Mouse (Mus musculus) CH12.LX (cell line): ENCODE results near the gene Ssh3. TPM values are rescaled to one million over a fixed set of nuclear protein-coding genes. Genes with fewer than 3 reads are reported as not detected.

Experiments used
- DNase-seq: peaks from one replicate; pipeline ENCODE4 v3.0.0-alpha.2; 2013; ENCODE audit errors: extremely low read depth
- H3K27ac ChIP-seq: 2 replicates; pipeline ENCODE4 v1.5.1; 2012; ENCODE audit warnings: low read depth, mild to moderate bottlenecking, control low read depth, moderate library complexity; ENCODE audit not compliant: insufficient read depth
- H3K27me3 ChIP-seq: replicated peaks from 2 replicates; pipeline ENCODE3; 2012; ENCODE audit warnings: inconsistent platforms
- H3K36me3 ChIP-seq, 2 experiments: replicated peaks in 1 of 2; 2 replicates each; pipeline versions ENCODE3 to v1.6.1; 2012; ENCODE audit warnings: inconsistent platforms in 1 of 2, low read length in 1 of 2, mild to moderate bottlenecking in 1 of 2, mixed read lengths in 1 of 2, moderate library complexity in 1 of 2; ENCODE audit not compliant: control insufficient read depth in 1 of 2, insufficient read depth in 1 of 2
- H3K4me1 ChIP-seq, 2 experiments: 2 replicates each; pipeline ENCODE4 v1.6.1; 2012; ENCODE audit warnings: inconsistent platforms in 1 of 2, moderate library complexity in 1 of 2; ENCODE audit not compliant: insufficient read depth in 2 of 2, control insufficient read depth in 1 of 2
- H3K4me2 ChIP-seq: 2 replicates; pipeline ENCODE4 v1.6.1; 2012; ENCODE audit warnings: low read depth, mild to moderate bottlenecking, control low read depth; ENCODE audit not compliant: poor library complexity, insufficient read depth, severe bottlenecking
- H3K4me3 ChIP-seq, 3 experiments: fragments of 150-350 bp in 1 of 3; sonication (generic) in 1 of 3; replicated peaks in 1 of 3; 2 replicates each; pipeline versions ENCODE3 to v1.5.1; 2011 to 2012; ENCODE audit warnings: low read depth in 2 of 3, low read length in 2 of 3, mild to moderate bottlenecking in 2 of 3, moderate library complexity in 2 of 3, control low read depth in 1 of 3, improper control_type of control experiment in 1 of 3, inconsistent platforms in 1 of 3, mixed read lengths in 1 of 3; ENCODE audit not compliant: poor library complexity in 1 of 3
- H3K79me2 ChIP-seq: replicated peaks from 2 replicates; pipeline ENCODE4 v1.6.1; 2012; ENCODE audit warnings: mild to moderate bottlenecking, moderate library complexity; ENCODE audit not compliant: control insufficient read depth, poor library complexity, insufficient read depth, severe bottlenecking; ENCODE audit errors: extremely low read depth
- H3K9ac ChIP-seq: 2 replicates; pipeline ENCODE4 v1.6.1; 2012; ENCODE audit warnings: low read depth, mild to moderate bottlenecking, control low read depth, moderate library complexity; ENCODE audit not compliant: insufficient read depth
- H3K9me3 ChIP-seq: replicated peaks from 2 replicates; pipeline ENCODE3; 2012; ENCODE audit warnings: low read length, inconsistent platforms, mixed read lengths
- BHLHE40 ChIP-seq: IDR thresholded peaks from 2 replicates; pipeline ENCODE4 v1.6.1; 2011; ENCODE audit warnings: mild to moderate bottlenecking, low read depth, low read length, improper control_type of control experiment
- CHD1 ChIP-seq: IDR thresholded peaks from 2 replicates; pipeline ENCODE4 v1.6.1; 2012; ENCODE audit warnings: low read depth, low read length, improper control_type of control experiment, inconsistent platforms
- CHD2 ChIP-seq: IDR thresholded peaks from 2 replicates; pipeline ENCODE4 v1.6.1; 2011; ENCODE audit warnings: low read length, improper control_type of control experiment
- ELF1 ChIP-seq: IDR thresholded peaks from 2 replicates; pipeline ENCODE4 v1.6.1; 2014; ENCODE audit warnings: low read depth, mild to moderate bottlenecking, inconsistent platforms, low read length, improper control_type of control experiment
- ETS1 ChIP-seq: conservative IDR thresholded peaks from 2 replicates; pipeline ENCODE4 v1.6.1; 2012; ENCODE audit warnings: low read depth, mild to moderate bottlenecking, inconsistent platforms, low read length, improper control_type of control experiment, moderate library complexity
- GABPA ChIP-seq: IDR thresholded peaks from 2 replicates; pipeline ENCODE4 v1.6.1; 2012; ENCODE audit warnings: low read depth, low read length, improper control_type of control experiment, inconsistent platforms; ENCODE audit not compliant: insufficient replicate concordance
- HCFC1 ChIP-seq: IDR thresholded peaks from 2 replicates; pipeline ENCODE4 v1.6.1; 2012; ENCODE audit warnings: low read depth, mild to moderate bottlenecking, inconsistent platforms, low read length, improper control_type of control experiment
- IRF4 ChIP-seq: IDR thresholded peaks from 2 replicates; pipeline ENCODE4 v1.6.1; 2014; ENCODE audit warnings: low read depth, mild to moderate bottlenecking, inconsistent platforms, low read length, improper control_type of control experiment
- JUN ChIP-seq: IDR thresholded peaks from 2 replicates; pipeline ENCODE4 v1.6.1; 2011; ENCODE audit warnings: low read depth, mild to moderate bottlenecking, low read length, improper control_type of control experiment, moderate library complexity; ENCODE audit not compliant: insufficient read depth
- JUND ChIP-seq: conservative IDR thresholded peaks from 2 replicates; pipeline ENCODE4 v1.6.1; 2011; ENCODE audit warnings: low read depth, low read length, improper control_type of control experiment
- KAT2A ChIP-seq: IDR thresholded peaks from 2 replicates; pipeline ENCODE4 v1.6.1; 2012; ENCODE audit warnings: low read length, improper control_type of control experiment, inconsistent platforms; ENCODE audit not compliant: insufficient replicate concordance
- MAFK ChIP-seq: IDR thresholded peaks from 2 replicates; pipeline ENCODE4 v1.6.1; 2011; ENCODE audit warnings: low read length, improper control_type of control experiment; ENCODE audit not compliant: insufficient replicate concordance
- MAX ChIP-seq: IDR thresholded peaks from 2 replicates; pipeline ENCODE4 v1.6.1; 2011; ENCODE audit warnings: low read length, improper control_type of control experiment
- MEF2A ChIP-seq: IDR thresholded peaks from 2 replicates; pipeline ENCODE4 v1.6.1; 2014; ENCODE audit warnings: low read depth, mild to moderate bottlenecking, inconsistent platforms, low read length, improper control_type of control experiment, borderline replicate concordance
- MXI1 ChIP-seq: IDR thresholded peaks from 2 replicates; pipeline ENCODE4 v1.6.1; 2011; ENCODE audit warnings: mild to moderate bottlenecking, low read depth, low read length, improper control_type of control experiment
- MYC ChIP-seq: IDR thresholded peaks from 2 replicates; pipeline ENCODE4 v1.6.1; 2011; ENCODE audit warnings: low read depth, mild to moderate bottlenecking, improper control_type of control experiment, low read length
- NRF1 ChIP-seq: IDR thresholded peaks from 2 replicates; pipeline ENCODE4 v1.6.1; 2014; ENCODE audit warnings: low read depth, mild to moderate bottlenecking, inconsistent platforms, low read length, improper control_type of control experiment, moderate library complexity
- PAX5 ChIP-seq: IDR thresholded peaks from 2 replicates; pipeline ENCODE4 v1.6.1; 2012; ENCODE audit warnings: low read length, inconsistent platforms, mixed read lengths
- POLR2A ChIP-seq: IDR thresholded peaks from 2 replicates; pipeline ENCODE4 v1.6.1; 2011; ENCODE audit warnings: low read depth, mild to moderate bottlenecking, improper control_type of control experiment, low read length
- POLR2AphosphoS2 ChIP-seq: IDR thresholded peaks from 2 replicates; pipeline ENCODE4 v1.6.1; 2011; ENCODE audit warnings: low read depth, low read length, improper control_type of control experiment
- RCOR1 ChIP-seq: conservative IDR thresholded peaks from 2 replicates; pipeline ENCODE4 v1.6.1; 2012; ENCODE audit warnings: low read depth, mild to moderate bottlenecking, inconsistent platforms, low read length, improper control_type of control experiment
- SIN3A ChIP-seq: IDR thresholded peaks from 2 replicates; pipeline ENCODE4 v1.6.1; 2012; ENCODE audit warnings: low read length, improper control_type of control experiment, inconsistent platforms
- TBP ChIP-seq: conservative IDR thresholded peaks from 2 replicates; pipeline ENCODE4 v1.6.1; 2011; ENCODE audit warnings: low read depth, low read length, improper control_type of control experiment
- TCF12 ChIP-seq: IDR thresholded peaks from 2 replicates; pipeline ENCODE4 v1.6.1; 2014; ENCODE audit warnings: low read depth, mild to moderate bottlenecking, inconsistent platforms, low read length, improper control_type of control experiment
- USF1 ChIP-seq: IDR thresholded peaks from 2 replicates; pipeline ENCODE4 v1.6.1; 2014; ENCODE audit warnings: low read depth, mild to moderate bottlenecking, inconsistent platforms, low read length, improper control_type of control experiment
- USF2 ChIP-seq: conservative IDR thresholded peaks from 2 replicates; pipeline ENCODE4 v1.6.1; 2011; ENCODE audit warnings: low read depth, low read length, improper control_type of control experiment
- ZKSCAN1 ChIP-seq: IDR thresholded peaks from 2 replicates; pipeline ENCODE4 v1.6.1; 2012; ENCODE audit warnings: low read depth, inconsistent platforms, low read length, improper control_type of control experiment, borderline replicate concordance
- ZMIZ1 ChIP-seq: IDR thresholded peaks from 2 replicates; pipeline ENCODE4 v1.6.1; 2012; ENCODE audit warnings: low read depth, mild to moderate bottlenecking, inconsistent platforms, low read length, improper control_type of control experiment
- ZNF384 ChIP-seq: IDR thresholded peaks from 2 replicates; pipeline ENCODE4 v1.6.1; 2012; ENCODE audit warnings: low read depth, low read length, improper control_type of control experiment, inconsistent platforms
- dilution Hi-C: fragments of 300-500 bp; cut with MboI; formaldehyde crosslinking; loops from 2 replicates; pipeline ENCODE4 v1.14.3; 2020; ENCODE audit warnings: low sequenced_read_pairs; ENCODE audit not compliant: extremely low pct_unique_long_range_greater_than_20kb, extremely low pct_ligation_motif_present
- in situ Hi-C: fragments of 300-500 bp; cut with MboI; formaldehyde crosslinking; loops from 3 replicates; pipeline ENCODE4 v1.14.3; 2019; ENCODE audit warnings: low sequenced_read_pairs, low pct_ligation_motif_present, low pct_unique_long_range_greater_than_20kb, mixed read lengths
- polyA plus RNA-seq: library from polyadenylated mRNA; unstranded; fragments of >175 nt; gene quantifications from 2 replicates; pipeline ENCODE4 v1.2.1, GENCODE M21; 2012; ENCODE audit warnings: low read depth; ENCODE audit not compliant: insufficient read length
- total RNA-seq, 2 experiments: library from RNA; depleted of rRNA; stranded (reverse); fragments of 300-350 nt in 1 of 2; fragments of >200 nt in 1 of 2; gene quantifications; 2 replicates each; pipeline ENCODE4 v1.2.3; 2012 to 2014

Ssh3 gene
- total and polyA plus RNA-seq, 3 experiments = 5.6 to 30.0 (median 12.3) TPM

DNA sequence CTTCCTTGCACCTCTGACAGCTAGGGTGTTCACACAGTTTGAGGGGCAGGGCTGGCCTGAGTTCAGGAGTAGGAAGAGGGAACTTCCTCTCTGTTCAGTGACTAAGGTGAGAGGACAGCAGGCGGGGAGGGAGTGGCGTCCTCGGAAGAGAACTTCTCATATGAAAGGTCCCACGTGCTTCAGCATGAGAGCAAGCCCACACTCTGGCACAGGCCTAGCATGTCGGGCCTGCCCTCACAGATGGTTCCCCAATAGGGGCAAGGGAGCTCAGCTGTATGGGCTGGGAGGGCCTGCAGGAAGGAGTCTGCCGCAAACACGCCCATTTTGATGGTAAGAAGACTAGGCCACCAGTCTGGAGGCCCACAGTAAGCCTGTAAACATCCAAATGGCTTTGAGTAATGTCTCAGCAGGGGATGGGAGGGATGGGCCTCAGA is 31.3 kb upstream of the Ssh3 start (continued):
- TF ChIP-seq MAFK = no peak
- no peak; the same call in 1 of the 2 replicates for TF ChIP-seq CHD1
- no peak for TF ChIP-seq GABPA
- TF ChIP-seq BHLHE40 = peak; percentile 95

DNA sequence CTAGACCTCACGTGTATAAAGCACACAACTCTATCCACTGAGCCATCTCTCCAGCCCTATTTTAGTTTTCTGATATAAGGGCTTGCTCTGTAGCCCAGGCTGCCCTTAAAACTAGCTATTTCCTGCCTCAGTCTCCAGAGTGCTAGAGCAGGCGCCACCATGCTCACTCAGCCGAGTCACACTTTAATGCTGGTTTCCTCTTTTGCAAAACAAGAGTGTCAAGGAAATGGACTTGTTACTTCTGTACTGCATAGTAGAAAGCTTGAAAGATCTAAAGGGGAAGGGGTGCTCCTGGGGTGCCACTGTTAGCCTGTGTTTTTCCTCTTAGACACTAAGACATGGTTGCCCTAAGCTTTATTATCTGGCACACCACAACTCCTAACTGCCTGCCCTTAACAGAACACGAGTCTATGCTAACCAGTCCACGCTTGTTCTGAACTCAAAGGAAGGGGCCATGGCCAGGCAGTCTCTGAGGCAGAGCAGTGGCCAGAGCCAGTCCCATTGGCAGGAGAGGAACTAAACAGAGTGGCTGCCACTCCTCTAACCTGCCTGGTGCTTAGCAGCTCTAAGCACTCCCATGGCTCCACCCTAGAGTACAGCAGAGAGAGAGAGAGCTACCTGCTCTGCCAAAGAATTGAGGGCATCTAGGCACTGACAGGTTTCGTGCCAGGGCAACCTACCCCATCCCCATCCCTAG is 30.7 kb upstream of the Ssh3 start:
- H3K9me3 ChIP-seq = no peaks in the 10 kb centered on the region
- in situ Hi-C loops (no loop called here), dilution Hi-C loops (no loop called here)
- H3K9ac ChIP-seq = peak overlapping the region; percentile 21; the same call in 1 of the 2 replicates
- DNase-seq = no peak
- peak overlapping the region; percentile 92 for H3K4me2 ChIP-seq
- H3K36me3 ChIP-seq = peaks cover 30 to 64% of the 10 kb centered on the region in 2 experiments
- H3K79me2 ChIP-seq = peaks cover 92% of the 10 kb centered on the region
- H3K4me1 ChIP-seq = peaks cover 49 to 87% of the 10 kb centered on the region in 2 experiments
- no peaks in the 10 kb centered on the region for H3K27me3 ChIP-seq
- peak overlapping the region; percentile 97 for H3K27ac ChIP-seq
- TF ChIP-seq USF2 (no peak), CHD1 (0 out of 2 replicates have a peak, but pooled peaks have one; percentile 32)
- TF ChIP-seq, all 38 proteins: peak for 1
- H3K4me3 ChIP-seq = peak overlapping the region; percentile 24 to 28 (median 27)

DNA sequence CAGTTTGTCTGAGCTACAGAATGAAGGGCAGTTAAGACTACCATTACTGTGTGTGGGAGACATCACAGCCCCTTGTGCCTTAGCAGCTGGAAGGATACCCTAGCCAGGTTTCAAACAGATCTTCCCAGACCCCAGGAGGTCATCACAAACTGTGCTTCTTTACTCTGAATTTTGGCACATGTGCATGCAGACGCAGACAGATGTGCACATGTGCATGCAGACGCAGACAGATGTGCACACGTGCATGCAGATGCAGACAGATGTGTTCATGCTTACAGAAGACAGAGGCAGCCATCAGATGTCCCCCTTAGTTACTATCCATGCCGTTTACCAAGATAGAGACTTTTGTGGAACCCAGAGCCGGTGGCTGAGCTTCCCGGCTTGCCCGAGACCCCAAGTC is 30.1 kb upstream of the Ssh3 start:
- H3K4me3 ChIP-seq = peak overlapping the region; percentile 21 to 28 (median 27)
- H3K27ac ChIP-seq = peak overlapping the region; percentile 97
- H3K36me3 ChIP-seq = peaks cover 30 to 66% of the 10 kb centered on the region in 2 experiments
- no peaks in the 10 kb centered on the region for H3K27me3 ChIP-seq
- H3K9me3 ChIP-seq = no peaks in the 10 kb centered on the region
- H3K4me2 ChIP-seq = peak overlapping the region; percentile 92
- in situ Hi-C loops = no loop called here
- peaks cover 53 to 89% of the 10 kb centered on the region in 2 experiments for H3K4me1 ChIP-seq
- H3K79me2 ChIP-seq = peaks cover 96% of the 10 kb centered on the region
- dilution Hi-C loops = no loop called here
- 0 out of 2 replicates have a peak overlapping the region, but pooled peaks have one; percentile 18 for H3K9ac ChIP-seq
- no peak for DNase-seq
- TF ChIP-seq PAX5 (no peak), USF2 (no peak), RCOR1 (no peak), HCFC1 (no peak), TBP (no peak), CHD2 (no peak), ETS1 (0 out of 2 replicates have a peak, but pooled peaks have one; percentile 7), MXI1 (peak; percentile 70; the same call in 1 of the 2 replicates), TCF12 (peak; percentile 48; the same call in 1 of the 2 replicates), MAX (peak; percentile 55), USF1 (no peak), ZNF384 (no peak), IRF4 (no peak), KAT2A (no peak), JUND (no peak), ZMIZ1 (no peak), MYC (peak; percentile 84), NRF1 (no peak; the same call in 1 of the 2 replicates), ZKSCAN1 (no peak), POLR2A (no peak), ELF1 (no peak), POLR2AphosphoS2 (no peak; the same call in 1 of the 2 replicates), MEF2A (no peak), JUN (no peak), SIN3A (0 out of 2 replicates have a peak, but pooled peaks have one; percentile 4)
